Mouse (Mus musculus) lung, embryonic 16.5 days (tissue): ENCODE data around the gene Sfi1. TPM values are rescaled to one million over a fixed set of nuclear protein-coding genes. Genes with fewer than 3 reads are reported as not detected.
"Not testable (repeated sequence)": the region's sequence is repeated elsewhere in the genome, so short reads cannot be mapped to it uniquely, and the experiment has no call there.

Source experiments
- ATAC-seq: fragments of 200-750 bp; cut with Nextera tagmentation; 2 replicates; pipeline ENCODE4 v1.8.0; 2017; ENCODE audit warnings: low read depth, mild to moderate bottlenecking, moderate library complexity
- H3K27ac ChIP-seq: fragments of 300-500 bp; sonication (generic); 2 replicates; pipeline ENCODE4 v1.5.1; 2014; ENCODE audit warnings: mild to moderate bottlenecking, control low read depth, low read length
- H3K27me3 ChIP-seq: fragments of 300-500 bp; sonication (generic); 2 replicates; pipeline ENCODE4 v1.6.1; 2014; ENCODE audit warnings: low read depth, low read length, mixed read lengths; ENCODE audit not compliant: control insufficient read depth, insufficient read depth
- H3K36me3 ChIP-seq: fragments of 300-500 bp; sonication (generic); 2 replicates; pipeline ENCODE4 v1.6.1; 2014; ENCODE audit warnings: low read length; ENCODE audit not compliant: control insufficient read depth, insufficient read depth
- H3K4me1 ChIP-seq: fragments of 300-500 bp; sonication (generic); replicated peaks from 2 replicates; pipeline ENCODE4 v1.6.1; 2014; ENCODE audit warnings: low read length, mixed read lengths; ENCODE audit not compliant: control insufficient read depth, insufficient read depth
- H3K4me2 ChIP-seq: fragments of 300-500 bp; sonication (generic); 2 replicates; pipeline ENCODE4 v1.6.1; 2014; ENCODE audit warnings: low read depth, low read length, control low read depth
- H3K4me3 ChIP-seq: fragments of 300-500 bp; sonication (generic); 2 replicates; pipeline ENCODE4 v1.5.1; 2014; ENCODE audit warnings: mild to moderate bottlenecking, low read length, control low read depth
- H3K9ac ChIP-seq: fragments of 300-500 bp; sonication (generic); 2 replicates; pipeline ENCODE4 v1.6.1; 2014; ENCODE audit warnings: low read length, control low read depth
- H3K9me3 ChIP-seq: fragments of 300-500 bp; sonication (generic); 2 replicates; pipeline ENCODE4 v1.6.1; 2016; ENCODE audit warnings: low read length; ENCODE audit not compliant: control insufficient read depth
- WGBS: fragments of 180-500 bp; shearing (Covaris S2); extraction: QIAGEN DNeasy Blood & Tissue Kit; methylation state at CpG from one replicate; pipeline ENCODE4 v1.1.7; 2014; 5-methylcytosine and 5-hydroxymethylcytosine counted together
- polyA plus RNA-seq: library from polyadenylated mRNA; unstranded; fragments of >200 nt; fragmentation: Nextera tagmentation; extraction: Ambion mirVana; gene quantifications from 2 replicates; pipeline ENCODE4 v1.2.1, GENCODE M21; 2015

Sfi1 gene
- polyA plus RNA-seq, 1 experiment from 2014 or later: 13.7 TPM

GRCm38 (mm10) chr11:3165210-3165782, 28.0 kb downstream of the Sfi1 start:
- ATAC-seq: peak; percentile 23

DNA sequence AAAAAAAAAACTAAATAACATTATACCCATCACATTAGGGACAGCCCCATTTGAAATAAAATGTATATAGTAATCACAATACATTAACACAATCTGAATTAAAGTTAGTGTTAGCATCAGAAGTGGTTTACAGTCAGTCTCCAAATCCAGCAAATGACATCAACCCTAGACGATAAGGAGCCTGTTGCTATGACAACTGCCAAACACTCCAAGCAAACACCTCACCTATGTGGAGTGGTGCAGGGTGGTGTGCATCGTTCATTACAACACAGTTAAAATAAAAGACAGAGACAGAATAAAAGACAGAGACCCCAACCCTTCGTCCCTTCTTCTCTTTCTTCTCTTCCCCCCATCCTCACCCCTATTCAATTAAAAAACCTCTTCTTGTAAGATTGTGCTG, 29.6 kb downstream of the Sfi1 start:
- H3K4me3 ChIP-seq, H3K4me1 ChIP-seq, H3K9me3 ChIP-seq, H3K27me3 ChIP-seq, ATAC-seq, H3K9ac ChIP-seq, H3K27ac ChIP-seq, H3K4me2 ChIP-seq, H3K36me3 ChIP-seq: not testable (repeated sequence)
- WGBS: 34% methylated on average over 3 of the region's 3 CpGs

More at GRCm38 (mm10) chr11:3165210-3165782, 28.0 kb downstream of the Sfi1 start:
- H3K9me3 ChIP-seq, H3K27ac ChIP-seq, H3K4me2 ChIP-seq, H3K4me1 ChIP-seq, H3K27me3 ChIP-seq, H3K36me3 ChIP-seq, H3K9ac ChIP-seq, H3K4me3 ChIP-seq: not testable (repeated sequence)
- WGBS: 68% methylated on average over 3 of the region's 5 CpGs

DNA sequence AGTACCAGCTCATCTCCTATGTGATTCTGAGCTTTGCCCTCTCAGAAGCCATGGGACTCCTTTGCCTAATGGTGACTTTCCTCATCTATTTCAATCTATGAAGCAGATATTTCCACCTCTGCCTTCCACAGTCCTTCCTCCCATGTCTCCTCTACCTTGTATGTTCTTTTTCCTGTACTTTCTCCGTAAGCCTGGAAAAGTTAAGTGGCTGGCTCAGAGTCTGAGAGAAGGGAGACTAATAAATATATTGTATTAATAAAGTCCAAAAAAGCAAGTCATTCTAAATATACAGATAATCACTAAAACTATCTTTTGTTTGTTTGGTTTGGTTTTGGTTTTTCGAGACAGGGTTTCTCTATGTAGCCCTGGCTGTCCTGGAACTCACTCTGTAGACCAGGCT, 30.1 kb downstream of the Sfi1 start:
- H3K27ac ChIP-seq, H3K4me1 ChIP-seq, ATAC-seq, H3K27me3 ChIP-seq, H3K9ac ChIP-seq, H3K36me3 ChIP-seq, H3K4me2 ChIP-seq, H3K4me3 ChIP-seq, H3K9me3 ChIP-seq: not testable (repeated sequence)
- 87% methylated on average over 2 of the region's 2 CpGs for whole genome bisulfite sequencing

- not testable (repeated sequence) for H3K9me3 ChIP-seq, H3K4me1 ChIP-seq, H3K27ac ChIP-seq, H3K4me3 ChIP-seq, H3K36me3 ChIP-seq, H3K9ac ChIP-seq, H3K27me3 ChIP-seq, H3K4me2 ChIP-seq
- peak; percentile 38; the same call in 1 of the 2 replicates for ATAC-seq
- WGBS: 57% methylated on average over 5 of the region's 5 CpGs
These were observed 30.9 kb downstream of the Sfi1 start for GRCm38 (mm10) chr11:3162236-3162897.

GRCm38 (mm10) chr11:3161370-3161769, 31.9 kb downstream of the Sfi1 start:
- not testable (repeated sequence) for H3K4me3 ChIP-seq, H3K27me3 ChIP-seq, H3K4me1 ChIP-seq, H3K9ac ChIP-seq, H3K9me3 ChIP-seq, H3K36me3 ChIP-seq, ATAC-seq, H3K4me2 ChIP-seq, H3K27ac ChIP-seq
- WGBS: 40% methylated on average over 1 of the region's 2 CpGs

- not testable (repeated sequence) for H3K36me3 ChIP-seq, H3K27me3 ChIP-seq
These were observed 34.5 kb downstream of the Sfi1 start for GRCm38 (mm10) chr11:3158800-3159199.

DNA sequence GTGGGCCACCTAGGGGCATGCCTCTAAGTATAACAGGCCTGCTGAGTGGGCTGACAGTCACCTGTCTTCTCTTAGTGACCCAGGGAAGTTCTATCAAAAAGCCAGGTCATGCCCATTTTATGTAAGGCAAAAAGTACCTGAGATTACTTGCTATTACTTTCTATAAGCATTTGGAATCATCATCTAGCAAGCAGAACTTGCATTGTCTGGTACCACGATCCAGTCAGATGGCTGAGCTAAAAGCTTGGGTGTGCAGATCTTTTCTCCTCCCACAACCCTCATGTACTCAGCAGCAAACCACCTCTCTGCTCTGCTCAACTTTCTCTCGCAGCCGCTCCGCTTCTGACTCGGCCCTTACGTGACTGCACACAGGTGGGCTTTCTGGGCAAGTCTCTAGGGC, 35.3 kb downstream of the Sfi1 start:
- not testable (repeated sequence) for H3K27ac ChIP-seq, H3K9me3 ChIP-seq, H3K36me3 ChIP-seq, ATAC-seq, H3K9ac ChIP-seq, H3K27me3 ChIP-seq, H3K4me3 ChIP-seq, H3K4me2 ChIP-seq, H3K4me1 ChIP-seq
- 90% methylated on average over 6 of the region's 6 CpGs for WGBS

More at GRCm38 (mm10) chr11:3158800-3159199, 34.5 kb downstream of the Sfi1 start:
- H3K4me3 ChIP-seq, H3K4me2 ChIP-seq, H3K9me3 ChIP-seq, H3K27ac ChIP-seq, H3K4me1 ChIP-seq, H3K9ac ChIP-seq, ATAC-seq: not testable (repeated sequence)
- 82% methylated on average over 4 of the region's 4 CpGs for WGBS

- not testable (repeated sequence) for H3K9ac ChIP-seq, H3K36me3 ChIP-seq, H3K27me3 ChIP-seq, H3K4me2 ChIP-seq, ATAC-seq, H3K4me3 ChIP-seq, H3K27ac ChIP-seq, H3K9me3 ChIP-seq, H3K4me1 ChIP-seq
- 84% methylated on average over 1 of the region's 3 CpGs for WGBS
These were observed 36.3 kb downstream of the Sfi1 start for GRCm38 (mm10) chr11:3156991-3157390.

- H3K4me1 ChIP-seq, H3K9ac ChIP-seq, H3K4me2 ChIP-seq, H3K4me3 ChIP-seq, H3K36me3 ChIP-seq, H3K27me3 ChIP-seq, H3K9me3 ChIP-seq, H3K27ac ChIP-seq: not testable (repeated sequence)
- WGBS: 78% methylated on average over 1 of the region's 1 CpGs
- peak; percentile 32 for ATAC-seq
These were observed 39.4 kb downstream of the Sfi1 start for GRCm38 (mm10) chr11:3153666-3154397.
